Mouse (Mus musculus): Measurements from ENCODE around the gene Ctso. TPM values are rescaled to one million over a fixed set of nuclear protein-coding genes. Genes with fewer than 3 reads are reported as not detected.

Gene Ctso
- total and polyA plus RNA-seq, 3 experiments = 2.3 to 10.3 (median 3.6) TPM

- Histone ChIP-seq H3K4me3 (ENCODE audit: low read depth, low read length) (no peak overlapping the region), H3K4me1 (ENCODE audit: insufficient read depth, low read depth, low read length) (peaks cover 6% of the 10 kb centered on the region; the same call in 1 of the 2 replicates), H3K9me3 (replicated peaks) (no peaks in the 10 kb centered on the region), H3K36me3 (replicated peaks) (no peaks in the 10 kb centered on the region), H3K27me3 (ENCODE audit: insufficient read depth, low read length) (peaks cover 10% of the 10 kb centered on the region; the same call in 1 of the 2 replicates)
- ATAC-seq (ENCODE audit: extremely low read depth, insufficient number of reproducible peaks, low FRiP score, poor library complexity, severe bottlenecking) (no peak; the same call in 1 of the 2 replicates), DNase-seq (ENCODE audit: low spot score) (no peak)
- TF ChIP-seq CTCF (IDR thresholded peaks at IDR 0.05; ENCODE audit: low read depth, low read length) = no peak
- no peak for TF ChIP-seq POLR2AphosphoS5 (IDR thresholded peaks at IDR 0.05; ENCODE audit: insufficient replicate concordance, low read depth, low read length)
- no peak for TF ChIP-seq TAL1 (conservative IDR thresholded peaks at IDR 0.05; ENCODE audit: low read depth, low read length)
- no peak for TF ChIP-seq GATA1 (IDR thresholded peaks at IDR 0.05; ENCODE audit: borderline replicate concordance, low read length)
- no peak for TF ChIP-seq GATA2 (IDR thresholded peaks at IDR 0.05; ENCODE audit: borderline replicate concordance, low read depth, low read length)
Observed at GRCm38 (mm10) chr3:81925856-81926255, 6.5 kb upstream of the Ctso start.

DNA sequence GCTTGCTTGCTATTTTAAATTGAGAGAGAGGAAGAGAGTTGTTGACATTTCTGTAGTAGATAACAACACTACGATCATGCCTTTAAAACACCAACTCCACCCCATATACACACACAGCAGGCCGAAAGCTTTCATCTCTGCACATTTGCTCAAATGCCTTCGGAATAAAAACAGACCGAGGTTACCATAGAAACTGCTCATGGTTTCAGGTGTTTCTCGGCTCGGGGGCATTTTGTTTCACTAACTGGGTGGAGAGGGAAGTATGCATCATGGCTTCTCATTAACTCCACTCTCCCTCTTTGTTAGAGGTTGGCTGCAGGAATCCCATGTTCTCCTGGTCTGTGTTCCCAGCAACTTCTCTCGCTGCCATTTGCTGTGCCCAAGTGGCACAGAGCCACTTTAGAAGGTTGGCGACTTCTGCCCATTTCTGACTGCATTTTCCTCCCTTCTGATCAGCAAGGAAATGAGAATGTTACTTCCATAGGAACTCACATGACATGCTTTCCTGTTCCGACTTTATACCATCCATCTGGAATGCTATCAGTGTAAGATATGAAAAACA, 5.6 kb upstream of the Ctso start:
- no peaks in the 10 kb centered on the region for H3K9me3 ChIP-seq (replicated peaks)
- no peak for DNase-seq (ENCODE audit: low spot score)
- TF ChIP-seq CTCF (IDR thresholded peaks at IDR 0.05; ENCODE audit: low read depth, low read length) (no peak), POLR2AphosphoS5 (IDR thresholded peaks at IDR 0.05; ENCODE audit: insufficient replicate concordance, low read depth, low read length) (no peak), TAL1 (conservative IDR thresholded peaks at IDR 0.05; ENCODE audit: low read depth, low read length) (no peak), GATA2 (IDR thresholded peaks at IDR 0.05; ENCODE audit: borderline replicate concordance, low read depth, low read length) (no peak)
- ATAC-seq (ENCODE audit: extremely low read depth, insufficient number of reproducible peaks, low FRiP score, poor library complexity, severe bottlenecking) = no peak
- H3K4me3 ChIP-seq (ENCODE audit: low read depth, low read length) = no peak overlapping the region
- H3K4me1 ChIP-seq (ENCODE audit: insufficient read depth, low read depth, low read length) = peaks cover 6% of the 10 kb centered on the region; the same call in 1 of the 2 replicates
- H3K36me3 ChIP-seq (replicated peaks) = no peaks in the 10 kb centered on the region
- H3K27me3 ChIP-seq (ENCODE audit: insufficient read depth, low read length) = peaks cover 10% of the 10 kb centered on the region; the same call in 1 of the 2 replicates

GRCm38 (mm10) chr3:81929073-81929472, 3.3 kb upstream of the Ctso start:
- Histone ChIP-seq H3K36me3 (replicated peaks) (no peaks in the 10 kb centered on the region), H3K4me1 (ENCODE audit: insufficient read depth, low read depth, low read length) (peaks cover 12% of the 10 kb centered on the region; the same call in 1 of the 2 replicates)
- no peak for TF ChIP-seq GATA1 (IDR thresholded peaks at IDR 0.05; ENCODE audit: borderline replicate concordance, low read length)
- no peak for TF ChIP-seq CTCF (IDR thresholded peaks at IDR 0.05; ENCODE audit: low read depth, low read length)
- TF ChIP-seq TAL1 (conservative IDR thresholded peaks at IDR 0.05; ENCODE audit: low read depth, low read length) = no peak
- no peak for TF ChIP-seq GATA2 (IDR thresholded peaks at IDR 0.05; ENCODE audit: borderline replicate concordance, low read depth, low read length)
- no peak for TF ChIP-seq POLR2AphosphoS5 (IDR thresholded peaks at IDR 0.05; ENCODE audit: insufficient replicate concordance, low read depth, low read length)

GRCm38 (mm10) chr3:81931695-81932094, 706 bp upstream of the Ctso start:
- no peaks in the 10 kb centered on the region for H3K27me3 ChIP-seq (ENCODE audit: insufficient read depth, low read length)
- TF ChIP-seq GATA2 (IDR thresholded peaks at IDR 0.05; ENCODE audit: borderline replicate concordance, low read depth, low read length) = no peak
- TF ChIP-seq GATA1 (IDR thresholded peaks at IDR 0.05; ENCODE audit: borderline replicate concordance, low read length) = no peak
- no peak overlapping the region for H3K4me3 ChIP-seq (ENCODE audit: low read depth, low read length)
- no peak for ATAC-seq (ENCODE audit: extremely low read depth, insufficient number of reproducible peaks, low FRiP score, poor library complexity, severe bottlenecking)
- peaks cover 12% of the 10 kb centered on the region; the same call in 1 of the 2 replicates for H3K4me1 ChIP-seq (ENCODE audit: insufficient read depth, low read depth, low read length)
- H3K9me3 ChIP-seq (replicated peaks) = no peaks in the 10 kb centered on the region
- DNase-seq (ENCODE audit: low spot score) = no peak
- H3K36me3 ChIP-seq (replicated peaks) = no peaks in the 10 kb centered on the region

More at GRCm38 (mm10) chr3:81929073-81929472, 3.3 kb upstream of the Ctso start:
- H3K4me3 ChIP-seq (ENCODE audit: low read depth, low read length) = no peak overlapping the region
- H3K9me3 ChIP-seq (replicated peaks) = no peaks in the 10 kb centered on the region
- ATAC-seq (ENCODE audit: extremely low read depth, insufficient number of reproducible peaks, low FRiP score, poor library complexity, severe bottlenecking) = no peak
- peaks cover 5% of the 10 kb centered on the region; the same call in 1 of the 2 replicates for H3K27me3 ChIP-seq (ENCODE audit: insufficient read depth, low read length)
- DNase-seq (ENCODE audit: low spot score) = no peak

DNA sequence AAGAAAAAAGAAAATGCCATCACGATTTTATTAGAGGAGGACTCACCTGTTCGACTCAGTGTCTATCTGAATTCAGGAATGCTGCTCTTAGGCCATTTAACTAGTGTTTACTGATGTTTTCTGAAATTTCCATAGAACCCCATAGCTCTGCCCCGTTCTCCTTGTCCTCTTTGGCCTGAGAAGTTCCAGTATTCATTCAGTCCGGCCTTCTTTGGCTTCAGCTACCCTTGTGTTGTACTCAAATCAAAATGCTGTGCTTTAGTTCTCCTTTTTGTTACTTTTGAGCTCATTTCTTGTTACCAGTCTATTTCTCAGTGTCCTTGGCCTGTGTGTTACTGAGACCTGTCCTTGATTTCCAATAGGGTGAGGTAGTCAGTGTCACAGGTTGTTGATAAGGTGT, 947 bp downstream of the Ctso start:
- Histone ChIP-seq H3K9me3 (replicated peaks) (no peaks in the 10 kb centered on the region), H3K36me3 (replicated peaks) (no peaks in the 10 kb centered on the region), H3K4me3 (ENCODE audit: low read depth, low read length) (no peak overlapping the region), H3K27me3 (ENCODE audit: insufficient read depth, low read length) (no peaks in the 10 kb centered on the region), H3K4me1 (ENCODE audit: insufficient read depth, low read depth, low read length) (peaks cover 13% of the 10 kb centered on the region; the same call in 1 of the 2 replicates)
- ATAC-seq (ENCODE audit: extremely low read depth, insufficient number of reproducible peaks, low FRiP score, poor library complexity, severe bottlenecking) (no peak), DNase-seq (ENCODE audit: low spot score) (no peak)
- TF ChIP-seq GATA1 (IDR thresholded peaks at IDR 0.05; ENCODE audit: borderline replicate concordance, low read length) = no peak
- TF ChIP-seq GATA2 (IDR thresholded peaks at IDR 0.05; ENCODE audit: borderline replicate concordance, low read depth, low read length) = no peak
- no peak for TF ChIP-seq POLR2AphosphoS5 (IDR thresholded peaks at IDR 0.05; ENCODE audit: insufficient replicate concordance, low read depth, low read length)
- no peak for TF ChIP-seq TAL1 (conservative IDR thresholded peaks at IDR 0.05; ENCODE audit: low read depth, low read length)
- TF ChIP-seq CTCF (IDR thresholded peaks at IDR 0.05; ENCODE audit: low read depth, low read length) = no peak

DNA sequence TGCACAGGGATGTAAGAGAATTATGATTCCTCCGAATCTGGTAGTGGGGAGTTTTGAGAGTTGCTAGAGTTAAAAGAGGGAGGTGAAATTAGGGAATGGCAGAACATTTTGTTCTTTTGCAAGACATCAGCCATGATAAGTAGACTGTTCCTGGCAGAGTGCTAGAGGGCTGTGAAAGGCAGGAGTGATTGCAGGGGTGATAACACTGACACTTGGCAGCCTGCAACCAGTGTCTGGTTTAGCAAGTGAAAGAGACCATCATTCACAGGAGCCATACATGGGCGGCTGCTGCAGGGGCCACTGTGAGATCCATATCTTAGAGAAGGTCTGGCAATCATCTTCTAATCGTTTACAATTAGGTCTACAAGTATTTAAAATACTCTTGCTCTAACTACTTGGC, 6.5 kb downstream of the Ctso start:
- DNase-seq (ENCODE audit: low spot score) = no peak
- no peak for TF ChIP-seq POLR2AphosphoS5 (IDR thresholded peaks at IDR 0.05; ENCODE audit: insufficient replicate concordance, low read depth, low read length)
- TF ChIP-seq GATA1 (IDR thresholded peaks at IDR 0.05; ENCODE audit: borderline replicate concordance, low read length) = no peak
- TF ChIP-seq CTCF (IDR thresholded peaks at IDR 0.05; ENCODE audit: low read depth, low read length) = no peak
- no peak for TF ChIP-seq GATA2 (IDR thresholded peaks at IDR 0.05; ENCODE audit: borderline replicate concordance, low read depth, low read length)
- no peak for TF ChIP-seq TAL1 (conservative IDR thresholded peaks at IDR 0.05; ENCODE audit: low read depth, low read length)
- Histone ChIP-seq H3K9me3 (replicated peaks) (no peaks in the 10 kb centered on the region), H3K27me3 (ENCODE audit: insufficient read depth, low read length) (no peaks in the 10 kb centered on the region), H3K4me3 (ENCODE audit: low read depth, low read length) (no peak overlapping the region), H3K4me1 (ENCODE audit: insufficient read depth, low read depth, low read length) (peaks cover 3% of the 10 kb centered on the region; the same call in 1 of the 2 replicates), H3K36me3 (replicated peaks) (peaks cover 3% of the 10 kb centered on the region)
- ATAC-seq (ENCODE audit: extremely low read depth, insufficient number of reproducible peaks, low FRiP score, poor library complexity, severe bottlenecking) = no peak
